Mouse (Mus musculus) heart, embryonic 11.5 days (tissue): ENCODE data around the gene Metap2. TPM values are rescaled to one million over a fixed set of nuclear protein-coding genes. Genes with fewer than 3 reads are reported as not detected.
A peak's percentile ranks its signal among the peaks of the same experiment; 100 is the strongest.
"Not testable (repeated sequence)": the region's sequence is repeated elsewhere in the genome, so short reads cannot be mapped to it uniquely, and the experiment has no call there.

Experiments used
- ATAC-seq: fragments of 200-750 bp; cut with Nextera tagmentation; replicated peaks from 2 replicates; pipeline ENCODE4 v1.8.0; 2017; ENCODE audit warnings: moderate library complexity; ENCODE audit not compliant: insufficient number of reproducible peaks, low FRiP score, low TSS enrichment
- H3K27ac ChIP-seq: fragments of 300-500 bp; sonication (generic); 2 replicates; pipeline ENCODE4 v1.5.1; 2014; ENCODE audit warnings: mild to moderate bottlenecking, low read depth, low read length
- H3K27me3 ChIP-seq: fragments of 300-500 bp; sonication (generic); 2 replicates; pipeline ENCODE4 v1.6.1; 2014; ENCODE audit warnings: mild to moderate bottlenecking, low read length, mixed read lengths; ENCODE audit not compliant: control insufficient read depth, insufficient read depth
- H3K36me3 ChIP-seq: fragments of 300-500 bp; sonication (generic); 2 replicates; pipeline ENCODE4 v1.6.1; 2014; ENCODE audit warnings: mild to moderate bottlenecking, low read length, moderate library complexity, mixed read lengths; ENCODE audit not compliant: control insufficient read depth, insufficient read depth
- H3K4me1 ChIP-seq: fragments of 300-500 bp; sonication (generic); 2 replicates; pipeline ENCODE4 v1.6.1; 2014; ENCODE audit warnings: low read length; ENCODE audit not compliant: control insufficient read depth, insufficient read depth
- H3K4me2 ChIP-seq: fragments of 300-500 bp; sonication (generic); 2 replicates; pipeline ENCODE4 v1.6.1; 2014; ENCODE audit warnings: mild to moderate bottlenecking, moderate library complexity
- H3K4me3 ChIP-seq: fragments of 300-500 bp; sonication (generic); 2 replicates; pipeline ENCODE4 v1.5.1; 2014; ENCODE audit warnings: low read depth, low read length
- H3K9ac ChIP-seq: fragments of 300-500 bp; sonication (generic); 2 replicates; pipeline ENCODE4 v1.6.1; 2014; ENCODE audit warnings: mild to moderate bottlenecking, low read depth, low read length, moderate library complexity
- H3K9me3 ChIP-seq: fragments of 300-500 bp; sonication (generic); replicated peaks from 2 replicates; pipeline ENCODE4 v1.6.1; 2016; ENCODE audit warnings: low read length; ENCODE audit not compliant: control insufficient read depth
- WGBS: fragments of 180-500 bp; shearing (Covaris S2); extraction: QIAGEN DNeasy Blood & Tissue Kit; methylation state at CpG from one replicate; pipeline ENCODE4 v1.1.7; 2014; ENCODE audit not compliant: insufficient replicate concordance; 5-methylcytosine and 5-hydroxymethylcytosine counted together
- polyA plus RNA-seq: library from polyadenylated mRNA; unstranded; fragments of >200 nt; fragmentation: Nextera tagmentation; extraction: Ambion mirVana; gene quantifications from 2 replicates; pipeline ENCODE4 v1.2.1, GENCODE M21; 2014

Metap2 gene
- polyA plus RNA-seq, 1 experiment from 2014 or later, result 199 TPM

DNA sequence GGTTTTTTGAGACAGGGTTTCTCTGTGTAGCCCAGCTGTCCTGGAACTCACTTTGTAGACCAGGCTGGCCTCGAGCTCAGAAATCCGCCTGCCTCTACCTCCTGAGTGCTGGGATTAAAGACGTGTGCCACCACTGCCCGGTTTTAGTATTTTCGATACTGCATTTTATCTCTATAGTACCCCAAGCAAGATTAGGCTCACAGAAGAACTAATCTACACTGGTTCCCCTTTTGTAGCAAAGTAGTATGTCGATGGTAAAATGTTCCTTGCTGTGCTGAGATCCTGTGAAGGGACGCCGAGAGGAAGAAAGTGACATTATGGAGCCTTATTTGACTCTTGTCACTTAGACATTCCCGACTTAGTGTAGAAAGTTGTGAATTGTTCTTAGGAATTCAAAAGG is 41.8 kb downstream of the Metap2 start:
- 81% methylated on average over 9 of the region's 9 CpGs for WGBS
- no peak overlapping the region for H3K4me3 ChIP-seq
- no peak for ATAC-seq

DNA sequence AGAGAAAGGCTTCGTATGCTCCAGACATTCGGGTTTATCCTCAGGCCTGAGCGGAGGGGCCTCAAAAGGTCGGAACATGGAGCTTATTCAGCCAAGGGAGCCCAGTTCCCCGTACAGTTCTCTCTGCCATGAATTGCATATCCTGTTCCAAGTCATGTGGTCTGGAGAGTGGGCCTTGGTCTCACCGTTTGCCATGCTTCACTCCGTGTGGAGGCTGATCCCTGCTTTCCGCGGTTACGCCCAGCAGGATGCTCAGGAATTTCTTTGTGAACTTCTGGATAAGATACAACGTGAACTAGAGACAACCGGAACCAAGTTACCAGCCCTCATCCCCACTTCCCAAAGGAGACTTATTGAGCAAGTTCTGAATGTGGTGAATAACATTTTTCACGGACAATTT is 50.2 kb downstream of the Metap2 start:
- H3K4me1 ChIP-seq, result no peaks in the 10 kb centered on the region
- ATAC-seq, result no peak
- H3K36me3 ChIP-seq, result no peaks in the 10 kb centered on the region; the same call in 1 of the 2 replicates
- no peaks in the 10 kb centered on the region; the same call in 1 of the 2 replicates for H3K9me3 ChIP-seq
- no peak overlapping the region for H3K9ac ChIP-seq
- H3K27me3 ChIP-seq, result no peaks in the 10 kb centered on the region
- H3K4me2 ChIP-seq, result no peak overlapping the region
- no peak overlapping the region for H3K27ac ChIP-seq
- no peak overlapping the region for H3K4me3 ChIP-seq
- 92% methylated on average over 13 of the region's 13 CpGs for WGBS

More for the DNA sequence above, 41.8 kb downstream of the Metap2 start:
- H3K27me3 ChIP-seq, result no peaks in the 10 kb centered on the region
- H3K9ac ChIP-seq, result no peak overlapping the region
- no peaks in the 10 kb centered on the region for H3K9me3 ChIP-seq
- H3K27ac ChIP-seq, result no peak overlapping the region
- no peaks in the 10 kb centered on the region for H3K4me1 ChIP-seq
- H3K36me3 ChIP-seq, result peaks cover 4% of the 10 kb centered on the region; the same call in 1 of the 2 replicates
- no peak overlapping the region for H3K4me2 ChIP-seq

DNA sequence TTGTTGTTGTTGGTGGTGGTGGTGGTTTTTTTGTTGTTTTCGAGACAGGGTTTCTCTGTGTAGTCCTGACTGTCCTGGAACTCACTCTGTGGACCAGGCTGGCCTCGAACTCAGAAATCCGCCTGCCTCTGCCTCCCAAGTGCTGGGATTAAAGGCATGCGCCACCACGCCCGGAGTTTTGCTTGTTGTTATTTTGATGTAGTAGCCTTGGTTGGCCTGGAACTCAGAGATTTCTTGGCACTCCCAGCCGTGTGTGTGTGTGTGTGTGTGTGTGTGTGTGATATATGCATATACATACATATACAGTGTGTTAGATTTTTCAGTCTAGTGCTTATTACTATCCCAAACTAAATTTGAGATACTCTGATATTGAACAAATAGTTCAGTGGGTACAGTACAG is 61.8 kb downstream of the Metap2 start:
- H3K4me2 ChIP-seq, H3K4me1 ChIP-seq: not testable (repeated sequence)
- peaks cover 40% of the 10 kb centered on the region for H3K27me3 ChIP-seq

DNA sequence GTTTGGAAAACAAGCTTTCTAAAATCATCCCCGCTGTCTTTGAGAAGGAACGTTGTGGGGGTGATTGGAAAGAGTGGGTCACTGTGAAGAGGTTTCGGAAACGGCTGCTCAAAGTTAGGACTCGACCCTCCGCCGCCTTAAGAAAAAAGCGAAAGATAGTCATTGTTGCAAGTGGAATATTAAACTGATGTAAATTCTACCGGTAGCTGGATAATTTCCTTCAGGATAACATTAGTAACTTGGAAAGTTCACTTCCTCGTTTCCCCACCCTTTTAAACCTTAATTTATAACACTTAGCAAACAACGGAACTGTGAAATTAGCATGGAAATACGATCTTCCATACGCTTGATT is 62.5 kb downstream of the Metap2 start:
- 6% methylated on average over 13 of the region's 13 CpGs for WGBS
- Histone ChIP-seq H3K9me3 (no peaks in the 10 kb centered on the region), H3K4me1 (no peaks in the 10 kb centered on the region), H3K4me2 (peak overlapping the region; percentile 98), H3K27ac (no peak overlapping the region), H3K27me3 (peaks cover 47% of the 10 kb centered on the region), H3K4me3 (peak overlapping the region; percentile 84), H3K36me3 (no peaks in the 10 kb centered on the region), H3K9ac (peak overlapping the region; percentile 65; the same call in 1 of the 2 replicates)
- ATAC-seq, result no peak

More for the DNA sequence above, 61.8 kb downstream of the Metap2 start:
- H3K36me3 ChIP-seq, ATAC-seq, H3K27ac ChIP-seq, H3K4me3 ChIP-seq, H3K9ac ChIP-seq, H3K9me3 ChIP-seq: not testable (repeated sequence)
- WGBS, result 87% methylated on average over 7 of the region's 7 CpGs

DNA sequence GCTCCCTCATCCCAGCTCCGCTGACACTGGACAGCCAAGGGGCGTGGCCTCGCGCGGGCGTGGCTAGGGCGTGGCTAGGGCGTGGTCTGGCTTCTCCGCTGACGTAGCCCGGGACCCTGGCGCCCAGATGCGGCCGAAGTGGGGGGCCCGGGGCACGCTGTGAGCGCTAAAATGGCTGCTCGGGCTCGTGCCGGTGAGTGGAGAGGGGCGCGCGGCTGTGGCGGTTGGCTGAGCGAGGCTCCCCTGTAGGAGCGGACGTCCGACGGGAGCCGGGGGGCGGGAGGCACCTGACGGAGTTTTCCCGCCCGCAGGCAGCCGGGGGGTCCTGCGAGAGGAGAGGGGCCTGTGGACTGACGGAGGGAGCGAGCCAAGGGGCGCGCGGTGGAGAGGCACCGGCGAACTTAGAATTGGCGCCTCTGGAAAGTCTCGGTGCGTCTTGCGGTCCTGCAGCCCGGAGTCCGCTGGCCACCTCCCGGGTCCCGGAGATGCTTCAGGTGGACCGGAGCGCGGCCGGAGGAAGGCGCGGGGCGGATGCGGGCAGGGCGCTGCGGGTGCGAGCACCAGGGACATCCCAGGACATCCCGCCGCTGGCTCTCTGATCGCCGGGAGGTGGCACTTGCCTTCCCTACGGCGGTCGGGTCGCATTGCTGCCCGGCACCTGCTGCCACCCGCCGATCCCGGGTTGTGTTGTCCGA is 63.0 kb downstream of the Metap2 start:
- peak; percentile 93 for ATAC-seq
- peaks cover 47% of the 10 kb centered on the region for H3K27me3 ChIP-seq
- no peaks in the 10 kb centered on the region for H3K4me1 ChIP-seq
- H3K9ac ChIP-seq, result peak overlapping the region; percentile 65
- H3K27ac ChIP-seq, result no peak overlapping the region
- H3K4me2 ChIP-seq, result peak overlapping the region; percentile 98
- H3K36me3 ChIP-seq, result no peaks in the 10 kb centered on the region
- WGBS, result under 1% methylated on average over 72 of the region's 75 CpGs
- H3K4me3 ChIP-seq, result peak overlapping the region; percentile 84
- H3K9me3 ChIP-seq, result no peaks in the 10 kb centered on the region

DNA sequence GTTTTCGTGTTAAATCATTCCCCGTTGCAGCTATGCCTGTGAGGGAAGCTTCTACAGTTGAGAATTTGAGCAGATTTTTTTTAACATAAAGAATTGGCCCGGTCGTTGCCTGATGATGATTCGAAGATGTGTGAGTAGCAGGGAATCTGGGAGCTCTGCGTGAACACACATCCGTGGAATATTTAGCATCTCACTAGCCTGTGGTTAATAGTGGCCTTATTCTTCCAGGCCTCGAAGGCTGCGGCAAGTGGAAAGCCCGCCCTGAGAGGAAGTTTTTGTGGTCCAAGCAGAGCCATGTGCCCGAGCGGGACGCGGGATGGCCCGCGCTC is 63.6 kb downstream of the Metap2 start:
- Histone ChIP-seq H3K4me2 (peak overlapping the region; percentile 98), H3K36me3 (no peaks in the 10 kb centered on the region), H3K9me3 (no peaks in the 10 kb centered on the region), H3K4me3 (peak overlapping the region; percentile 84), H3K27me3 (peaks cover 47% of the 10 kb centered on the region), H3K9ac (peak overlapping the region; percentile 65; the same call in 1 of the 2 replicates), H3K4me1 (no peaks in the 10 kb centered on the region), H3K27ac (no peak overlapping the region)
- WGBS, result 3% methylated on average over 16 of the region's 16 CpGs
- no peak for ATAC-seq

DNA sequence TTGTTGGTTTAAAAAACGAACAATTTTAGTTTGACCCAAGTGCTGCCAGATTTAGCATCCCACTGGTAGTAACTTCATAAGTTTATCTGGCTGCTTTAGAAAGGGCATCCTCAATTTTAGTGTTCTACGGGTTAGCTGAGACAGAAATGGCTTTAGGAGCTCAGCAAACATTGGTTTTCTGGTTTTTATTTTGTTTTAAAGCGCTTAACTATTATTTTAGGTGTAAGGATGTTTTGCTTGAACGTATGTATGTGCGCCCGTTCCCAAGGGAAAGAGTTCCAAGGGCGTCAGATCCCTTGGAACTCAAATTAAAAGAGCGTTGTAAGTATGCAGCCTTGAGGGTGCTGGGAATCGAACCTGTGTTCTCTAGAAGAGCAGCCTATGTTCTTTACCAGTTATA is 64.1 kb downstream of the Metap2 start:
- Histone ChIP-seq H3K27me3 (peaks cover 47% of the 10 kb centered on the region), H3K4me1 (no peaks in the 10 kb centered on the region), H3K9ac (no peak overlapping the region), H3K9me3 (no peaks in the 10 kb centered on the region), H3K4me3 (no peak overlapping the region), H3K27ac (no peak overlapping the region), H3K36me3 (no peaks in the 10 kb centered on the region), H3K4me2 (peak overlapping the region; percentile 98; the same call in 1 of the 2 replicates)
- WGBS, result 27% methylated on average over 9 of the region's 9 CpGs
- no peak for ATAC-seq

DNA sequence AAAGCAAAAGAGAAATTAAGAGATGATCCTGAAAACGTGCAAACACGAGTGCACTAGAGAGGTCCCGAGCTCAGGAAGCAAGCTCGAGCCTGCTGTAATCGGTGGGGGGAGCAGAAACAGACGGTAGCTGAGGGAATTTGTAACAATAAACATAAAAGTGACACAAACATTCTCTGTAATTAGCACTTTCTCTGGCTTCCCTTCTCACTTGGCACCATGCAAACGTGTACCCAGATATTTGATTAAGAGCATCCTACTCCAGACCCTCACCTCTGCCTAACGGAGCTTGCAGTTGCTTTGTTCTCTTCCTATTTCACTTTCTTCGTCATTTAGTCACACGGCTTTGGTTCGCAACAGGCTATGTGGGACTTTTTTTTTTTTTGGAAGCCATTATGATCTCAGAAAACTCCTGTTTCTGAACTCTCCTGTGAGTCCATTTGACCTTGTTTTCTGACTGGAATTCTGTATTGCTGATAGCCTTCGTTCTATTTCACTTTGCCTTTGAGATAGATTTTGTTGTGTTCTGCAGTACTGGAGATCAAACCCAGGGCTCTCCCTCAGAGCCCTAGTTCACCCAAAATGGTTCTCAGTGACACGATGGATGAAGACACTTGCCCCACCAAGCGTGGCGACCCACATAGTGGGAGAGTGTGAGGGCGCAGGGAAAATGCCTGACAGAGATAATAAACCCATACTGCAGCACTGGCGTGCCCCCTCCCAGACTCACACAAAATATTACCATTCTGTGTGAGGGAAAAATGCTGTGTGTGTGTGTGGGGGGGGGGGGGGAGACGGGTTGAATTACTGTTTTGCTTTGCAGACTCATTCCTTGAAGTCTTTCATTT is 64.9 kb downstream of the Metap2 start:
- WGBS, result 5% methylated on average over 18 of the region's 18 CpGs
- 0 out of 2 replicates have a peak overlapping the region, but pooled peaks have one; percentile 10 for H3K9ac ChIP-seq
- no peak overlapping the region for H3K27ac ChIP-seq
- peaks cover 47% of the 10 kb centered on the region for H3K27me3 ChIP-seq
- H3K9me3 ChIP-seq, result no peaks in the 10 kb centered on the region
- peak overlapping the region; percentile 55 for H3K4me2 ChIP-seq
- ATAC-seq, result no peak
- no peaks in the 10 kb centered on the region for H3K36me3 ChIP-seq
- H3K4me3 ChIP-seq, result peak overlapping the region; percentile 33
- H3K4me1 ChIP-seq, result no peaks in the 10 kb centered on the region
